ENCODE assay signal across 7 mouse cellular contexts in the genomic region with DNA sequence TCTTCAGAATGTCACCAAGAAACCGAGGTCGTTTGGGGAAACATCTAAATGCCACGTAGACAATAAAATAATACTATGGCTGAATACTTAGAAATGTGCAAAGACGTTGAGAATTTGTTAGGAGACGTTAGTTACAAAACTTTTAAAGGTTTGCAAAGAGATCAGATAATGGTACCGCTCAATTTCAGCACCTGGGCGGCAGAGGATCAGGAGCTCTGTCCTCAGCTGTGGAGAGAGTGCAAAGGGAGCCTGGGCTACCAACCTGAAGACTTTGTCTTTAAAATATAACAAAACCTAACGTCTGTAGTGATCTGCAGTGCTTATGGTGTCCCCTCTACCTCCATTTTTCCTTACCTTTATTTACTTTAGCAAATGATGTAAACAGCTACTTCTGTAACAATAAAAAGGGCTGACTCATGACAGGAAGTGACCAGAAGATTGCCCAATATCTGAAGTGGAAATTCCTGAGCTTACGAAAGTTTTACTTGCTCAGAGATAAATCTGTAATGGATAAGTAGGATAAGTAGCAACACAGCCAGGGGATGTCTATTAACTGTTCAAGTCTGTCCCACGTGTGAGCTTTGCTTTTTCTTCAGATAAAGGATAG. TPM values are rescaled to one million over a fixed set of nuclear protein-coding genes. Genes with fewer than 3 reads are reported as not detected.
A peak's percentile ranks its signal among the peaks of the same experiment; 100 is the strongest.
DNase-seq lines count a peak whose midpoint lies in the region; ATAC-seq and TF ChIP-seq lines count a peak whose summit lies in the region.

No protein-coding gene starts in this region.

- no peak for TF ChIP-seq CTCF in C2C12 (IDR thresholded peaks at IDR 0.05; ENCODE audit: control insufficient read depth, insufficient read depth, insufficient read length)
- no peak for TF ChIP-seq CTCF in hindbrain, postnatal 0 days (IDR thresholded peaks at IDR 0.05; ENCODE audit: low read depth)

- peak overlapping the region; percentile 69 for H3K4me2 ChIP-seq in hindbrain, postnatal 0 days (ENCODE audit: low read depth, low read length)

- no peaks in the 10 kb centered on the region for H3K9me3 ChIP-seq in ES-E14 (ENCODE audit: control insufficient read depth, insufficient read depth, low read depth, low read length)
- no peaks in the 10 kb centered on the region for H3K9me3 ChIP-seq in hindbrain, postnatal 0 days (ENCODE audit: low read length)

- H3K27me3 ChIP-seq in C2C12 (ENCODE audit: control insufficient read depth, insufficient read depth, insufficient read length), result no peaks in the 10 kb centered on the region
- no peaks in the 10 kb centered on the region for H3K27me3 ChIP-seq in hindbrain, postnatal 0 days (ENCODE audit: insufficient read depth, low read length)

- no peak for ATAC-seq in hindbrain, postnatal 0 days
- ATAC-seq in monocyte, adult 5-6 weeks (replicated peaks; ENCODE audit: insufficient number of reproducible peaks, low FRiP score, low TSS enrichment, poor library complexity, severe bottlenecking), result no peak

- WGBS in hindbrain, postnatal 0 days, result 19% methylated on average over 10 of the region's 10 CpGs

- in situ Hi-C loops in ES-E14 (cut with MboI; ENCODE audit: low sequenced_read_pairs in 2 of 2, unreplicated experiment in 2 of 2), result no loop called here

- DNase-seq in ES-E14 (ENCODE audit: low read depth, low spot score), result no peak
- DNase-seq in fat pad, adult 2 months (ENCODE audit: extremely low read depth, low read depth, low spot score), result peak; percentile 81
- DNase-seq in hindbrain, postnatal 0 days (ENCODE audit: low spot score), result no peak
- DNase-seq in lung, adult 18-20 months, result peak; percentile 11 to 76
- peak; percentile 38 to 44 for DNase-seq in spleen, postnatal 10 days (ENCODE audit: low spot score in 2 of 2)

- H3K79me3 ChIP-seq in C2C12 (ENCODE audit: low read depth), result no peaks in the 10 kb centered on the region

- H3K27ac ChIP-seq in ES-E14 (ENCODE audit: insufficient read depth, low read depth, low read length, poor library complexity, severe bottlenecking), result peak overlapping the region; percentile 40; the same call in 1 of the 2 replicates
- peak overlapping the region; percentile 64 for H3K27ac ChIP-seq in hindbrain, postnatal 0 days

- H3K4me1 ChIP-seq in ES-E14 (ENCODE audit: control insufficient read depth in 2 of 2, insufficient read depth in 2 of 2, low read length in 2 of 2, poor library complexity in 1 of 2), result no peaks in the 10 kb centered on the region
- H3K4me1 ChIP-seq in hindbrain, postnatal 0 days (ENCODE audit: insufficient read depth, low read length), result 0 out of 2 replicates have a peak, but pooled peaks cover 2% of the 10 kb centered on the region

- peak overlapping the region; percentile 24 for H3ac ChIP-seq in C2C12 (ENCODE audit: control insufficient read depth, insufficient read length, low read depth)

- H3K36me3 ChIP-seq in C2C12 (ENCODE audit: control insufficient read depth, insufficient read depth) (peaks cover 4% of the 10 kb centered on the region), ES-E14 (ENCODE audit: control insufficient read depth, insufficient read depth, low read length, poor library complexity, severe bottlenecking) (no peaks in the 10 kb centered on the region; the same call in 1 of the 2 replicates)
- H3K36me3 ChIP-seq in hindbrain, postnatal 0 days (ENCODE audit: insufficient read depth, low read length), result no peaks in the 10 kb centered on the region

- no peaks in the 10 kb centered on the region for H3K79me2 ChIP-seq in C2C12 (ENCODE audit: control insufficient read depth, insufficient read depth)

- H3K9ac ChIP-seq in ES-E14 (ENCODE audit: insufficient read depth, low read depth, low read length, poor library complexity, severe bottlenecking), result peak overlapping the region; percentile 72
- H3K9ac ChIP-seq in hindbrain, postnatal 0 days (replicated peaks; ENCODE audit: low read length), result peak overlapping the region; percentile 56

- H3K4me3 ChIP-seq in C2C12 (ENCODE audit: insufficient read depth, poor library complexity, severe bottlenecking) (peak overlapping the region; percentile 29), ES-E14 (ENCODE audit: insufficient read depth in 1 of 2, low read depth in 1 of 2, low read length in 2 of 2, poor library complexity in 1 of 2, severe bottlenecking in 1 of 2) (peak overlapping the region; percentile 75)
- peak overlapping the region; percentile 53 for H3K4me3 ChIP-seq in hindbrain, postnatal 0 days (ENCODE audit: low read length)

TF ChIP-seq in C2C12, 6 proteins besides CTCF, POLR2A, EP300 and RAD21:
- TF ChIP-seq MYOD1 (IDR thresholded peaks at IDR 0.05; ENCODE audit: control insufficient read depth, insufficient read length, low read depth), result no peak
- peak; percentile 98 for TF ChIP-seq CEBPB (IDR thresholded peaks at IDR 0.05; ENCODE audit: low read depth)

TF ChIP-seq in ES-E14, 5 proteins besides CTCF, POLR2A, EP300 and RAD21:
- TF ChIP-seq MAFK (IDR thresholded peaks at IDR 0.05; ENCODE audit: insufficient read depth, low read depth, low read length) (peak; percentile 65), CHD2 (IDR thresholded peaks at IDR 0.05; ENCODE audit: low read depth, low read length) (no peak)

RNA-seq across cellular contexts. Expression of a gene that starts 5.4 kb away (rescaled TPM):
- 7.4 TPM for polyA plus RNA-seq in C2C12 (2012; fragmentation: generic; extraction: Trizol)
- 5.4 and 6.9 TPM in 2 replicates for total RNA-seq in ES-E14 (2012; rRNA removed)
- 15.3 and 24.0 TPM in 2 replicates for total RNA-seq in hindbrain, postnatal 0 days (2014; rRNA removed)
- polyA plus RNA-seq in hindbrain, postnatal 0 days (2015; fragmentation: Nextera tagmentation; extraction: Ambion mirVana), result 27.6 and 30.4 TPM in 2 replicates
- 58.4 to 63.1 TPM (median 59.5 TPM) in 3 replicates for total RNA-seq in monocyte, adult 5-6 weeks (2017)

RNA-seq across cellular contexts. Expression of a gene that starts 5.9 kb away (rescaled TPM):
- 3.6 TPM for polyA plus RNA-seq in C2C12 (2012; fragmentation: generic; extraction: Trizol)
- total RNA-seq in ES-E14 (2012; rRNA removed), result 6.6 and 6.7 TPM in 2 replicates
- 4.0 and 4.6 TPM in 2 replicates for total RNA-seq in hindbrain, postnatal 0 days (2014; rRNA removed)
- polyA plus RNA-seq in hindbrain, postnatal 0 days (2015; fragmentation: Nextera tagmentation; extraction: Ambion mirVana), result 1.4 and 1.7 TPM in 2 replicates
- 11.2 to 13.6 TPM (median 12.5 TPM) in 3 replicates for total RNA-seq in monocyte, adult 5-6 weeks (2017)

Comparison
In these comparisons a context has a peak if more than half of its experiments do, and no peak if none do; other contexts are left out.
1. DNase-seq: peak in fat pad, adult 2 months (single experiment), lung, adult 18-20 months (2 of 2) and spleen, postnatal 10 days (2 of 2); none in ES-E14 (single experiment) and hindbrain, postnatal 0 days (single experiment).
2. Peak in every context shown above with its lines, with median percentiles within 50 percentile points of each other: H3K4me3 ChIP-seq.